Mouse (Mus musculus): ENCODE data around the gene Lrrc8a. TPM values are rescaled to one million over a fixed set of nuclear protein-coding genes. Genes with fewer than 3 reads are reported as not detected.

The Lrrc8a gene
- polyA plus RNA-seq (2014; fragmentation: Nextera tagmentation; extraction: Ambion mirVana): 50.3 and 50.5 TPM in 2 replicates

DNA sequence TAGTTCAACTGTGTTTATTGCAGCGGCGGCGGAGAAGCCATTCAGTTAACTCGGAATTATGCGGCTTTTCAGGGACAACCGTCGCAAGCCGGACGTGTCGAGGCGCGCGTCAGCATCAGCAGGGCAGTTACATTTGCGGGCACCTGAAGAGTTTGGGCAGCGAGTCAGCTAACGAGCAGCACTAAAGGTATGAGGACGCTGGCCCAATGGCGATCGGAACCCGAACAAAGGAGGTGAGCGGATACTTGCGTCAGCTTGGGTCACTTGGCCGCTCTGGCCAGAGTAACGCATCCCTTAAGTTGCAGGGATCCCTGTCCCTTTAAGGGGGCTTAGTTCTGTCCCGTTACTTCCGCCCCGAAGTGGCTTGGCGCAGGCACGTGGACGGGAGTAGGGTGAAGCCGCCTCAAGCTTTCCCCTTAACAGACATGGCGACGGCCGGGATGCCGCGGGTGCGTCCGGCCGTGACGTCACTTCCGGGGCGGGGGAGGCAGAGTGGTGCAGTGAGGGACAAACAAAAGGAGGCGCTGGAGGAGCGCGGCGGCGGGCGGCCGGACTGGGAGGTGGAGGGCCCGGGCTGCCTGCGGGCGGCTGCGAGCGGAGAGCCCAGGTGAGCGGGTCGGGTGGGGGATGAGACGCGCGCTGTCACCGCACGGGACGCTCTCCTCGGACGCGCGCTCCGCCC is at the start of gene Lrrc8a:
Lrrc8a (plus strand) TSS at position 517 of the 682 bp plus-strand sequence.
- Histone ChIP-seq H3K9ac (replicated peaks; ENCODE audit: low read length) (peak within 1 kb of the TSS; percentile 86), H3K27ac (replicated peaks; ENCODE audit: low read depth, low read length) (peak within 1 kb of the TSS; percentile 79), H3K4me1 (ENCODE audit: control insufficient read depth, insufficient read depth, low read length) (peaks cover 3% of the 10 kb centered on the region; the same call in 1 of the 2 replicates), H3K27me3 (ENCODE audit: control insufficient read depth, insufficient read depth, low read length) (no peaks in the 10 kb centered on the region), H3K36me3 (replicated peaks; ENCODE audit: control insufficient read depth, insufficient read depth, low read depth, low read length) (no peaks in the 10 kb centered on the region), H3K4me3 (ENCODE audit: low read depth, low read length) (peak within 1 kb of the TSS; percentile 85), H3K9me3 (replicated peaks; ENCODE audit: control insufficient read depth, low read length) (no peaks in the 10 kb centered on the region), H3K4me2 (ENCODE audit: low read depth, low read length) (peak within 1 kb of the TSS; percentile 62)
- WGBS: under 1% methylated on average over 66 of the region's 67 CpGs
- ATAC-seq (replicated peaks; ENCODE audit: insufficient number of reproducible peaks, low FRiP score, low TSS enrichment, low read depth) (peak; percentile 97), DNase-seq (ENCODE audit: low spot score) (peak; percentile 99)

DNA sequence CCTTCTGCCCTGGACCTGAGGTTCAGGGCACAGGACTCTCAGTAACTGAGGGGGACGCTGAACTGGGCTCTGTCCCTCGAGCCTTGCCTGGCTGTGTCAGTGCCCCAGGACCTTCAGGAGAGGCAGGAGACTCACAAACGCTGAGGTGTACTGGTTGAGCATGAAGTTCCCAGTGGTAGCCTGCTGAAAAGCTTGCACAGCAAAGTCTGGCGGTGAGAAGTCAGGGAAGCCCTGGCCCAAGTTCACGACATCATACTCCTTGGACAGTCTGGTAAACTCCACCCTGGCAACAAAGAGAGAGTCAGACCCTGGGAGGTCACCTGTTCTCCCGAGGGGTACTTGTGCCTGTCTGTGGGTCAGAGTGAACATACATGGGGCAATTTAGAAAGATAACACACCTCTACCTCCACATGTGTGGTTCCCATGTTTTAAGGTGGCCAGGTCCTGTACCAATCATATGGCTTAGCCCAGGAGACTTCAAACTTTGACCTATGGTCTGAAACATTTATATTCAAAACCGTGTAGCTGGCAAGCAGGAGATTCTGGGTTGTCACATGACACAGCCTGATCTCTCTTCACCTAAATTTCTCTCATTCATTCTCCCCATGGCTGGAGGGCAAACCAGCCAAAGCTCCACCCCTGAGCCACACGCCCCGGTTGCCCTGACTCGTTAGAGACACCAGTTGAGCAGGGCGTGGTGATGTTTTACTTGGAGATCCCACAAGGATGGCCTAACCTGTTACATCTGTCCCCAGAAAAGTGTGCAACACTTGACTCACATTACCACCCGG is 45.5 kb upstream of the Lrrc8a start:
- Histone ChIP-seq H3K9ac (replicated peaks; ENCODE audit: low read length) (no peak overlapping the region), H3K4me1 (ENCODE audit: control insufficient read depth, insufficient read depth, low read length) (no peaks in the 10 kb centered on the region), H3K27ac (replicated peaks; ENCODE audit: low read depth, low read length) (no peak overlapping the region), H3K4me2 (ENCODE audit: low read depth, low read length) (no peak overlapping the region), H3K27me3 (ENCODE audit: control insufficient read depth, insufficient read depth, low read length) (no peaks in the 10 kb centered on the region), H3K4me3 (ENCODE audit: low read depth, low read length) (no peak overlapping the region), H3K36me3 (replicated peaks; ENCODE audit: control insufficient read depth, insufficient read depth, low read depth, low read length) (no peaks in the 10 kb centered on the region), H3K9me3 (replicated peaks; ENCODE audit: control insufficient read depth, low read length) (no peaks in the 10 kb centered on the region)
- 83% methylated on average over 12 of the region's 12 CpGs for WGBS
- ATAC-seq (replicated peaks; ENCODE audit: insufficient number of reproducible peaks, low FRiP score, low TSS enrichment, low read depth) (no peak), DNase-seq (ENCODE audit: low spot score) (no peak)

DNA sequence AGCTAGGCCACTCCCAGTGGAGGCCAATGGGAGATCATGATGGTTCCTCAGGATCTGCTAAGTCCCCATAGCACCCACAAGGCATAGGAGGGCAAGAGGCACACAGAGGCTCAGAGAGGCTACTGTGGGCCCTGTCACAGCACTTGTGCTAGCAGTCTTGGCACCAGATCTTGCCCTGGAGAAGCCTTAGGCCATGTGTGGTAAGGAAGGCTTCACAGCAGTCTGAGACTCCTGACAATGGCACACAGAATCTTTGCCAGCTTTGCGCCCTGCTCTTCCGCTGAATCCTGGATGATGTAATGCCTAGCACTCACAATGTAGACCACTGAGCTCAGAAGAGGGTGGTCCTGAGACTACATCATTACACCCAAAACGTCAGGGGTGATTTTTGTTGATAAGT is 42.9 kb upstream of the Lrrc8a start:
- Histone ChIP-seq H3K9me3 (replicated peaks; ENCODE audit: control insufficient read depth, low read length) (no peaks in the 10 kb centered on the region), H3K4me3 (ENCODE audit: low read depth, low read length) (no peak overlapping the region), H3K27ac (replicated peaks; ENCODE audit: low read depth, low read length) (no peak overlapping the region), H3K4me2 (ENCODE audit: low read depth, low read length) (no peak overlapping the region), H3K4me1 (ENCODE audit: control insufficient read depth, insufficient read depth, low read length) (no peaks in the 10 kb centered on the region), H3K36me3 (replicated peaks; ENCODE audit: control insufficient read depth, insufficient read depth, low read depth, low read length) (no peaks in the 10 kb centered on the region), H3K27me3 (ENCODE audit: control insufficient read depth, insufficient read depth, low read length) (no peaks in the 10 kb centered on the region), H3K9ac (replicated peaks; ENCODE audit: low read length) (no peak overlapping the region)
- no peak for DNase-seq (ENCODE audit: low spot score)
- 87% methylated on average over 3 of the region's 3 CpGs for WGBS
- ATAC-seq (replicated peaks; ENCODE audit: insufficient number of reproducible peaks, low FRiP score, low TSS enrichment, low read depth): no peak

DNA sequence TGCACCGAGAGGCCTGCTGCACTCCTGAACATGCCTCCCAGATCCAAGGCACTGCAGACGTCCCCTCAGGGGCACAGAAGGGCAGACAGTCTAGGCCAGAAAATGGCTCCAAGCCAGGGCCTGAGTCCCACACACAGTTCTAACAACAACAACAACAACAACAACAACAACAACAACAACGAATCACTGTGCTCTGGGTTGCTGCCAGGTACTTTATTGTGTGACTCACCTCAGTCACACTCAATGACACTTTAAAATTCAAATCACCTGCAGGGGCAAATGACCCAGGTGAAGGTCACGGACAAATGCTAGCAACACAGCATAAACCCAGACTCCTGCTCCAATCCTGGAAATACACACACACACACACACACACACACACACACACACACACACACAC is 39.5 kb upstream of the Lrrc8a start:
- no peak overlapping the region for H3K4me2 ChIP-seq (ENCODE audit: low read depth, low read length)
- no peak overlapping the region for H3K27ac ChIP-seq (replicated peaks; ENCODE audit: low read depth, low read length)
- no peak overlapping the region for H3K9ac ChIP-seq (replicated peaks; ENCODE audit: low read length)
- no peaks in the 10 kb centered on the region for H3K9me3 ChIP-seq (replicated peaks; ENCODE audit: control insufficient read depth, low read length)
- WGBS: 66% methylated on average over 4 of the region's 4 CpGs
- no peak overlapping the region for H3K4me3 ChIP-seq (ENCODE audit: low read depth, low read length)
- no peaks in the 10 kb centered on the region for H3K4me1 ChIP-seq (ENCODE audit: control insufficient read depth, insufficient read depth, low read length)
- DNase-seq (ENCODE audit: low spot score) (no peak), ATAC-seq (replicated peaks; ENCODE audit: insufficient number of reproducible peaks, low FRiP score, low TSS enrichment, low read depth) (no peak)
- H3K27me3 ChIP-seq (ENCODE audit: control insufficient read depth, insufficient read depth, low read length): no peaks in the 10 kb centered on the region
- H3K36me3 ChIP-seq (replicated peaks; ENCODE audit: control insufficient read depth, insufficient read depth, low read depth, low read length): no peaks in the 10 kb centered on the region

DNA sequence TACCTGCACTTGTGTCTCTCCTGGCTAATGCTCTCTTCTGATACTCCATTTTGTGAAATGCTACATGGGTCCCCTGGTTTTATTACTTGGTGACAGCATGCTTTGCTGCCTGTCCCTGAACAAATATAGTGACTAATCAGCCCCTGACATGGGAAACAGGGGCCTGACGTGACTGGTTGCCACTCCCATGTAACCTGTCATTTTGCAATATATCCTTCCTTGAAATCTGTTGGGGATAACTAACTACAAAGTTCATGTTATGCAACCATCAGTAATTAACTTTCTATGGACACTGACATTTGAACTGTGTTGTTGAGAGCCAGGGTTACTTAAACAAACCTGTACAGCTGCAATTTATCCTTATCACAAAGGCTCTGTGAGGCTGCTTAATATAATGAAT is 37.5 kb upstream of the Lrrc8a start:
- no peaks in the 10 kb centered on the region for H3K36me3 ChIP-seq (replicated peaks; ENCODE audit: control insufficient read depth, insufficient read depth, low read depth, low read length)
- peaks cover 3% of the 10 kb centered on the region; the same call in 1 of the 2 replicates for H3K4me1 ChIP-seq (ENCODE audit: control insufficient read depth, insufficient read depth, low read length)
- no peaks in the 10 kb centered on the region for H3K9me3 ChIP-seq (replicated peaks; ENCODE audit: control insufficient read depth, low read length)
- no peak overlapping the region for H3K27ac ChIP-seq (replicated peaks; ENCODE audit: low read depth, low read length)
- H3K9ac ChIP-seq (replicated peaks; ENCODE audit: low read length): no peak overlapping the region
- no peak overlapping the region for H3K4me2 ChIP-seq (ENCODE audit: low read depth, low read length)
- no peak for ATAC-seq (replicated peaks; ENCODE audit: insufficient number of reproducible peaks, low FRiP score, low TSS enrichment, low read depth)
- no peak for DNase-seq (ENCODE audit: low spot score)
- 62% methylated on average over 1 of the region's 1 CpGs for whole genome bisulfite sequencing
- no peaks in the 10 kb centered on the region for H3K27me3 ChIP-seq (ENCODE audit: control insufficient read depth, insufficient read depth, low read length)
- H3K4me3 ChIP-seq (ENCODE audit: low read depth, low read length): no peak overlapping the region

DNA sequence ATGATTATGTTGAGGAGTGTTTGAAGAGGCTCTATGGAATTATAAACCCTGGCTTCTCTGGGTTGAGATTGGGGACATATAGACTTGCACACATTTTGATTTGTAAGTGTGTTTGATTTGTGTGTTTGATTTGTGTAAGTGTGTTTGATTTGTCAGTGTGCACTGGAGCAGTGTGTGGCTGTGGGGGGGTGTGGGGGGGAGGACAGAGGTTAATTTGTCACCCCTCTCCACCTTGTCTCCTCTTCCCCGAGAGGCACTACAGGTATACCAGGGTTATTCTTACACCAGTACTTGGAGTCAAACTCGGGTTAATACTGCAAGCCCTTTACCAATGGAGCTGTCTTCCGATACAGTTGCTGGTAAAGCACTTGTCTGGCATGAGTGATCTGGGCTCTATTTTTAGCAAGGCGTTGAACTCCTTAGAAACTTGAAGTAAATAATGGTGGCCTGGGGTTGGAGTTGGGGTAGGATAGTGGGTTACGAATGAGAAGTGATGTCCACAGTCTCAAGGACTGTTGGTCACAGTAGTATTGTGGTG is 37.1 kb upstream of the Lrrc8a start:
- Histone ChIP-seq H3K4me2 (ENCODE audit: low read depth, low read length) (no peak overlapping the region), H3K36me3 (replicated peaks; ENCODE audit: control insufficient read depth, insufficient read depth, low read depth, low read length) (no peaks in the 10 kb centered on the region), H3K27me3 (ENCODE audit: control insufficient read depth, insufficient read depth, low read length) (no peaks in the 10 kb centered on the region), H3K4me1 (ENCODE audit: control insufficient read depth, insufficient read depth, low read length) (peaks cover 3% of the 10 kb centered on the region; the same call in 1 of the 2 replicates), H3K4me3 (ENCODE audit: low read depth, low read length) (no peak overlapping the region), H3K9me3 (replicated peaks; ENCODE audit: control insufficient read depth, low read length) (no peaks in the 10 kb centered on the region), H3K27ac (replicated peaks; ENCODE audit: low read depth, low read length) (no peak overlapping the region), H3K9ac (replicated peaks; ENCODE audit: low read length) (no peak overlapping the region)
- ATAC-seq (replicated peaks; ENCODE audit: insufficient number of reproducible peaks, low FRiP score, low TSS enrichment, low read depth) (no peak), DNase-seq (ENCODE audit: low spot score) (no peak)
- 89% methylated on average over 5 of the region's 5 CpGs for WGBS

DNA sequence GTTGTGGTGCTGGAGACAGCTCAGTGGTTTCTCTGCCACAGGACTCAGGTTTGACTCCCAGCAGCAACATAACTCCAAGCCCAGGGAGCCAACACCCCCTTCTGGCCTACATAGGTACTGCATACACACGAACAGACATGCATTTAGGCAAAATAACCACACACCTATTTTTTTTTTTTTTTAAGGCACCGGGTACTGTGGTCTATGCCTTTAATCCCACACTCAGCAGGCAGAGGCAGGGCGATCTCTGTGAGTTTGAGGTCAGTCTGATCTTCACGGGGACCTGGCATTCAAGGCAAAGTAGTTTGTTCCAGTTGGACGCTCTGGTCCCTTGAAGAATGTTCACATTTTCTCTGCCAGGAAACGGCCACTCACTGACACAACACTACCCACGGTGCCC is 34.1 kb upstream of the Lrrc8a start:
- WGBS: 80% methylated on average over 7 of the region's 7 CpGs
- Histone ChIP-seq H3K36me3 (replicated peaks; ENCODE audit: control insufficient read depth, insufficient read depth, low read depth, low read length) (no peaks in the 10 kb centered on the region), H3K9ac (replicated peaks; ENCODE audit: low read length) (no peak overlapping the region), H3K4me1 (ENCODE audit: control insufficient read depth, insufficient read depth, low read length) (peaks cover 3% of the 10 kb centered on the region; the same call in 1 of the 2 replicates), H3K4me2 (ENCODE audit: low read depth, low read length) (no peak overlapping the region), H3K27me3 (ENCODE audit: control insufficient read depth, insufficient read depth, low read length) (no peaks in the 10 kb centered on the region), H3K27ac (replicated peaks; ENCODE audit: low read depth, low read length) (no peak overlapping the region), H3K4me3 (ENCODE audit: low read depth, low read length) (no peak overlapping the region), H3K9me3 (replicated peaks; ENCODE audit: control insufficient read depth, low read length) (no peaks in the 10 kb centered on the region)
- DNase-seq (ENCODE audit: low spot score) (peak; percentile 47), ATAC-seq (replicated peaks; ENCODE audit: insufficient number of reproducible peaks, low FRiP score, low TSS enrichment, low read depth) (no peak)

DNA sequence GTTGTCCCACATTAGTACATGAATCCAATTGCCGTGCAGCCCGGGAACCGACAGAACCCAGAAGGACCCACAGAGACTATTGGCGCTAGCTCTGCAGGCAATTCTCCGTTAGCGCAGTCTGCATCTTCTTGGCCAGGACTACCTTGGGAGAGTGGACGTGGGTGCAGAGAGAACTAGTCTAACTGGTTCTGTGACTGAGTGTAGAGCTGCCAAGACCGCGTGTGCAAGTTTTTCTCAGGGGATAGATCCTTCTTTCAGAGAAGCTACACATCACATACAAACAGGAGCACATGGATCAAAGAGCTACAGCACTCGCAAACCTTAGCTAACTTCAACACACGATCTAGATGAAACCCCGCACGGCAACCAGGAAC is 32.3 kb upstream of the Lrrc8a start:
- peak; percentile 40 for ATAC-seq (replicated peaks; ENCODE audit: insufficient number of reproducible peaks, low FRiP score, low TSS enrichment, low read depth)

More for the DNA sequence above, 32.3 kb upstream of the Lrrc8a start:
- 2% methylated on average over 13 of the region's 13 CpGs for WGBS
- peak overlapping the region; percentile 90 for H3K4me2 ChIP-seq (ENCODE audit: low read depth, low read length)
- peaks cover 3% of the 10 kb centered on the region; the same call in 1 of the 2 replicates for H3K4me1 ChIP-seq (ENCODE audit: control insufficient read depth, insufficient read depth, low read length)
- no peaks in the 10 kb centered on the region for H3K27me3 ChIP-seq (ENCODE audit: control insufficient read depth, insufficient read depth, low read length)
- DNase-seq (ENCODE audit: low spot score): peak; percentile 40
- peak overlapping the region; percentile 64 for H3K9ac ChIP-seq (replicated peaks; ENCODE audit: low read length)
- H3K27ac ChIP-seq (replicated peaks; ENCODE audit: low read depth, low read length): no peak overlapping the region
- no peaks in the 10 kb centered on the region for H3K36me3 ChIP-seq (replicated peaks; ENCODE audit: control insufficient read depth, insufficient read depth, low read depth, low read length)
- no peaks in the 10 kb centered on the region for H3K9me3 ChIP-seq (replicated peaks; ENCODE audit: control insufficient read depth, low read length)
- H3K4me3 ChIP-seq (ENCODE audit: low read depth, low read length): peak overlapping the region; percentile 78
